ENCODE assay signal across 17 mouse cellular contexts in genomic region chr12:31444827-31445226, GRCm38 (mm10). TPM values are rescaled to one million over a fixed set of nuclear protein-coding genes. Genes with fewer than 3 reads are reported as not detected.
DNase-seq lines count a peak whose midpoint lies in the region; ATAC-seq and TF ChIP-seq lines count a peak whose summit lies in the region.
"Had no signal": no experiment of that assay in that cellular context is flagged by ENCODE, and none has a peak within 500 bp of the region (broad histone marks: within the 10 kb centered on the region; RNA-seq: fewer than 3 reads in every experiment).

No protein-coding gene starts in this region.

- no peaks in the 10 kb centered on the region for H3K9me3 ChIP-seq in kidney, postnatal 0 days (replicated peaks; ENCODE audit: low read length)
- H3K9me3 ChIP-seq in kidney, embryonic 14.5 days (ENCODE audit: control insufficient read depth, low read length) = no peaks in the 10 kb centered on the region
- H3K9me3 ChIP-seq: embryonic facial prominence, embryonic 15.5 days; forebrain, embryonic 13.5 days had no signal

- no peak overlapping the region for H3K9ac ChIP-seq in kidney, postnatal 0 days (ENCODE audit: low read depth, low read length)
- no peak overlapping the region for H3K9ac ChIP-seq in kidney, embryonic 14.5 days (ENCODE audit: low read depth, low read length)
- H3K9ac ChIP-seq: embryonic facial prominence, embryonic 15.5 days had no signal

- WGBS in kidney, postnatal 0 days = 43% methylated on average over 6 of the region's 6 CpGs
- 61% methylated on average over 6 of the region's 6 CpGs for WGBS in kidney, embryonic 14.5 days

- 0 out of 2 replicates have a peak overlapping the region, but pooled peaks have one; percentile 10 for H3K4me2 ChIP-seq in kidney, postnatal 0 days (ENCODE audit: low read length)
- no peak overlapping the region for H3K4me2 ChIP-seq in kidney, embryonic 14.5 days (replicated peaks; ENCODE audit: low read depth, low read length)

- no peaks in the 10 kb centered on the region for H3K4me1 ChIP-seq in kidney, postnatal 0 days (replicated peaks; ENCODE audit: insufficient read depth, low read length)
- no peaks in the 10 kb centered on the region for H3K4me1 ChIP-seq in kidney, embryonic 14.5 days (ENCODE audit: control insufficient read depth, insufficient read depth, low read length)

- H3K4me3 ChIP-seq in kidney, postnatal 0 days (replicated peaks; ENCODE audit: low read depth, low read length) = no peak overlapping the region
- no peak overlapping the region for H3K4me3 ChIP-seq in kidney, embryonic 14.5 days (ENCODE audit: low read length)
- H3K4me3 ChIP-seq: embryonic facial prominence, embryonic 15.5 days had no signal

- peak; percentile 3 to 17 for DNase-seq in cerebellum, postnatal 14 days
- DNase-seq in kidney, postnatal 0 days (ENCODE audit: low spot score) = no peak
- DNase-seq in adrenal gland, postnatal 14 days = peak; percentile 6
- DNase-seq in lung, postnatal 14 days = peak; percentile 35
- DNase-seq in layer of hippocampus, postnatal 14 days (ENCODE audit: low spot score in 2 of 2) = no peak
- no peak for DNase-seq in frontal cortex, postnatal 25 days (ENCODE audit: low spot score in 2 of 2)
- DNase-seq: gastrocnemius, postnatal 10 days; layer of hippocampus, postnatal 36 days; right cerebral cortex, postnatal 4 days had no signal

- ATAC-seq in cerebellum, adult (ENCODE audit: insufficient number of reproducible peaks, low FRiP score, low TSS enrichment) = no peak
- no peak for ATAC-seq in kidney, postnatal 0 days (replicated peaks; ENCODE audit: low FRiP score, low read depth)
- ATAC-seq in kidney, embryonic 14.5 days (ENCODE audit: low FRiP score, low TSS enrichment) = no peak
- ATAC-seq: activated CD4-positive, CD25-positive, alpha-beta regulatory T cell, adult 4 months had no signal

- H3K27me3 ChIP-seq in kidney, postnatal 0 days (ENCODE audit: insufficient read depth, low read length) = no peaks in the 10 kb centered on the region
- H3K27me3 ChIP-seq in kidney, embryonic 14.5 days (ENCODE audit: control insufficient read depth, insufficient read depth, low read length) = 0 out of 2 replicates have a peak, but pooled peaks cover 4% of the 10 kb centered on the region
- H3K27me3 ChIP-seq: embryonic facial prominence, embryonic 15.5 days; forebrain, embryonic 13.5 days had no signal

- no peaks in the 10 kb centered on the region for H3K36me3 ChIP-seq in kidney, postnatal 0 days (ENCODE audit: insufficient read depth, low read length)
- no peaks in the 10 kb centered on the region for H3K36me3 ChIP-seq in kidney, embryonic 14.5 days (ENCODE audit: control insufficient read depth, insufficient read depth, low read length)
- H3K36me3 ChIP-seq: embryonic facial prominence, embryonic 15.5 days had no signal

- no peak overlapping the region for H3K27ac ChIP-seq in kidney, postnatal 0 days
- no peak overlapping the region for H3K27ac ChIP-seq in kidney, embryonic 14.5 days (ENCODE audit: low read depth, low read length)
- H3K27ac ChIP-seq: embryonic facial prominence, embryonic 15.5 days; forebrain, embryonic 13.5 days had no signal

- no peak for TF ChIP-seq CTCF in kidney, postnatal 0 days (IDR thresholded peaks at IDR 0.05; ENCODE audit: low read depth)

RNA-seq across cellular contexts. Expression of gene Slc26a3, which starts 54.2 kb away (rescaled TPM):
- 0.05 TPM in 1 of 2 replicates, not detected in the other for polyA plus RNA-seq in kidney, postnatal 0 days (2015; fragmentation: Nextera tagmentation; extraction: Ambion mirVana)
- polyA plus RNA-seq in kidney, embryonic 14.5 days (2014; fragmentation: Nextera tagmentation; extraction: Ambion mirVana) = not detected in 2 replicates
- 0.41 and 0.48 TPM in 2 replicates for total RNA-seq in adrenal gland, postnatal 14 days (2021)
- total RNA-seq in layer of hippocampus, postnatal 14 days (2021) = under 1 TPM; 0.38 to 0.81 TPM
- total RNA-seq: gastrocnemius, postnatal 10 days; MEL had no signal
- polyA plus RNA-seq: C2C12; liver, embryonic 11.5 days had no signal

RNA-seq across cellular contexts. Expression of gene Cbll1, which starts 54.6 kb away (rescaled TPM):
- 11.2 and 13.1 TPM in 2 replicates for polyA plus RNA-seq in kidney, postnatal 0 days (2015; fragmentation: Nextera tagmentation; extraction: Ambion mirVana)
- polyA plus RNA-seq in kidney, embryonic 14.5 days (2014; fragmentation: Nextera tagmentation; extraction: Ambion mirVana) = 15.4 and 26.1 TPM in 2 replicates
- 15.9 and 17.0 TPM in 2 replicates for total RNA-seq in adrenal gland, postnatal 14 days (2021)
- total RNA-seq in layer of hippocampus, postnatal 14 days (2021) = 10 to 100 TPM; 20.6 to 24.3 TPM

Comparison
In these comparisons a context has a peak if more than half of its experiments do, and no peak if none do; other contexts are left out.
1. DNase-seq: peak in cerebellum, postnatal 14 days (2 of 2), adrenal gland, postnatal 14 days (single experiment) and lung, postnatal 14 days (single experiment); none in kidney, postnatal 0 days (single experiment), layer of hippocampus, postnatal 14 days (0 of 2) and frontal cortex, postnatal 25 days (0 of 2).